Mouse (Mus musculus): Measurements from ENCODE around the gene Slc2a3.

DNA sequence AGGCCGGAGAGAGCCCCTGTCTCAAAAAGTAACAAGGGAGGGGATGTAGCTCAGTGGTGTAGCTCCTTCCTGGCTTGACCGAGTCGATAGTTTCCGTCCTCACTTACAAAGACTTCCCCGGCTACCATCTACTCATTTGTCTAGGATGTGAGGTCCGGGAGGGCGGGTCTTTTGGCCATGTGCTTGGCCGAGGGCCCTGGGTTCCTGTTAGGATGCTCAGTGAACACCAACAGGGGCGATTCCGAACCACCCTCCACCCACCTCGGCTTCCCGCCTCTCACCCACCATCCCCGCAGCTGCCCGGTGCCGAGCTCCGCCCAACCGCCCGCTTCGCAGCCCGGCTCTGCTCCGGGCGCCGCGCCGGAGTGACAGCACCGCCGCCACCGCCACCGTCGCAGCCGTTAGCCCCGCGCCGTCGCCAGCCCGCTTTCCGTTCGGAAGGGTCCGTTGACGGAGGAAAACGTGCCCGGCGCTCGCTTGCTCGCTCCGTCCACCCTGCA, at the start of gene Slc2a3:
- no peak for TF ChIP-seq FLI1 (IDR thresholded peaks at IDR 0.05; ENCODE audit: low read length)
- no peak for TF ChIP-seq GATA1 (IDR thresholded peaks at IDR 0.05; ENCODE audit: borderline replicate concordance, low read length)

Measured in megakaryocyte, embryonic 14.5 days (primary cell).